Mouse (Mus musculus): ENCODE results near the gene B3galt1.

GRCm38 (mm10) chr2:67544426-67544825 is 21.2 kb upstream of the B3galt1 start:
- TF ChIP-seq POLR2A (IDR thresholded peaks at IDR 0.05; ENCODE audit: low read depth, low read length) = no peak
- TF ChIP-seq CTCF (IDR thresholded peaks at IDR 0.05; ENCODE audit: extremely low read depth, insufficient read length, insufficient replicate concordance, low read depth, low read length) = no peak
